In the genomic region with DNA sequence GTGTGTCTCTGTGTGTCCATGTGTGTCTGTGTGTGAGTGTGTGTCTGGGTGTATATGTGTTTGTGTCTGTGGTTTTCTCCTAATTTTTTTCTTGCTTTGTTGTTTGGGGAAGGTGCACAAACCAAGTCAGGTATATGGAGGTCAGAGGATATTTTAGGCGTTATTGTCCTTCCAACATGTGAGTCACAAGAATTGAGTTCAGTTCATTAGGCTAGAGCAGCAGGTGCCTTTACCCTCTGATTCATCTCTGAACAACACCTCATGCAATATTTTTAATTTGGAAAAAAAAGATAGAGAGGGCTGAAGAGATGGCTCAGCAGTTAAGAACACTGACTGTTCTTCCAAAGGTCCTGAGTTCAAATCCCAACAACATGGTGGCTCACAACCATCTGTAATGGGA, we compare ENCODE assay signal across 16 mouse cellular contexts.
"Had no signal": no experiment of that assay in that cellular context is flagged by ENCODE, and none has a peak within 500 bp of the region (broad histone marks: within the 10 kb centered on the region; RNA-seq: fewer than 3 reads in every experiment).

No protein-coding gene starts in this region.

- DNase-seq: retina, postnatal 1 day; right cerebral cortex, adult 18-20 months; right cerebral cortex, postnatal 14 days; right cerebral cortex, postnatal 25 days; right cerebral cortex, postnatal 4 days; spleen, adult 18-20 months; thymus, adult 18-20 months; thymus, adult 2 months; thymus, postnatal 14 days; thymus, postnatal 25 days; thymus, postnatal 36 days; thymus, postnatal 4 days had no signal

- H3K27me3 ChIP-seq: neural tube, embryonic 13.5 days; neural tube, embryonic 15.5 days; stomach, embryonic 15.5 days had no signal

- H3K27ac ChIP-seq: neural tube, embryonic 13.5 days; neural tube, embryonic 15.5 days; stomach, embryonic 15.5 days; stomach, postnatal 0 days had no signal

- H3K4me1 ChIP-seq: neural tube, embryonic 13.5 days had no signal

- H3K4me3 ChIP-seq: neural tube, embryonic 13.5 days; neural tube, embryonic 15.5 days; stomach, embryonic 15.5 days had no signal
